Mouse (Mus musculus): ENCODE data around the gene Carmil1. TPM values are rescaled to one million over a fixed set of nuclear protein-coding genes. Genes with fewer than 3 reads are reported as not detected.
A peak's percentile ranks its signal among the peaks of the same experiment; 100 is the strongest.

Carmil1 gene
- polyA plus RNA-seq, 1 experiment from 2014 or later = 43.5 TPM

- H3K9me3 ChIP-seq (ENCODE audit: control insufficient read depth, low read length) = no peaks in the 10 kb centered on the region
- H3K4me1 ChIP-seq (ENCODE audit: control insufficient read depth, insufficient read depth, low read depth, low read length) = no peaks in the 10 kb centered on the region
- H3K4me3 ChIP-seq (ENCODE audit: low read length) = no peak overlapping the region
- H3K4me2 ChIP-seq (ENCODE audit: low read length) = no peak overlapping the region
- no peak overlapping the region for H3K9ac ChIP-seq (ENCODE audit: low read depth, low read length)
- H3K36me3 ChIP-seq (ENCODE audit: control insufficient read depth, insufficient read depth, low read length) = no peaks in the 10 kb centered on the region
- no peak overlapping the region for H3K27ac ChIP-seq (ENCODE audit: low read depth, low read length)
- H3K27me3 ChIP-seq (replicated peaks; ENCODE audit: control insufficient read depth, insufficient read depth, low read length) = no peaks in the 10 kb centered on the region
- no peak for ATAC-seq
- 94% methylated on average over 5 of the region's 5 CpGs for WGBS
Measured at GRCm38 (mm10) chr13:24264760-24265159, 15.8 kb downstream of the Carmil1 start.

GRCm38 (mm10) chr13:24263560-24263959, 17.0 kb downstream of the Carmil1 start:
- no peaks in the 10 kb centered on the region for H3K9me3 ChIP-seq (ENCODE audit: control insufficient read depth, low read length)
- WGBS = 85% methylated on average over 4 of the region's 4 CpGs
- no peak overlapping the region for H3K4me3 ChIP-seq (ENCODE audit: low read length)
- no peaks in the 10 kb centered on the region for H3K4me1 ChIP-seq (ENCODE audit: control insufficient read depth, insufficient read depth, low read depth, low read length)
- no peak for ATAC-seq
- H3K27ac ChIP-seq (ENCODE audit: low read depth, low read length) = no peak overlapping the region
- H3K27me3 ChIP-seq (replicated peaks; ENCODE audit: control insufficient read depth, insufficient read depth, low read length) = no peaks in the 10 kb centered on the region
- H3K9ac ChIP-seq (ENCODE audit: low read depth, low read length) = no peak overlapping the region
- H3K36me3 ChIP-seq (ENCODE audit: control insufficient read depth, insufficient read depth, low read length) = no peaks in the 10 kb centered on the region
- H3K4me2 ChIP-seq (ENCODE audit: low read length) = no peak overlapping the region

DNA sequence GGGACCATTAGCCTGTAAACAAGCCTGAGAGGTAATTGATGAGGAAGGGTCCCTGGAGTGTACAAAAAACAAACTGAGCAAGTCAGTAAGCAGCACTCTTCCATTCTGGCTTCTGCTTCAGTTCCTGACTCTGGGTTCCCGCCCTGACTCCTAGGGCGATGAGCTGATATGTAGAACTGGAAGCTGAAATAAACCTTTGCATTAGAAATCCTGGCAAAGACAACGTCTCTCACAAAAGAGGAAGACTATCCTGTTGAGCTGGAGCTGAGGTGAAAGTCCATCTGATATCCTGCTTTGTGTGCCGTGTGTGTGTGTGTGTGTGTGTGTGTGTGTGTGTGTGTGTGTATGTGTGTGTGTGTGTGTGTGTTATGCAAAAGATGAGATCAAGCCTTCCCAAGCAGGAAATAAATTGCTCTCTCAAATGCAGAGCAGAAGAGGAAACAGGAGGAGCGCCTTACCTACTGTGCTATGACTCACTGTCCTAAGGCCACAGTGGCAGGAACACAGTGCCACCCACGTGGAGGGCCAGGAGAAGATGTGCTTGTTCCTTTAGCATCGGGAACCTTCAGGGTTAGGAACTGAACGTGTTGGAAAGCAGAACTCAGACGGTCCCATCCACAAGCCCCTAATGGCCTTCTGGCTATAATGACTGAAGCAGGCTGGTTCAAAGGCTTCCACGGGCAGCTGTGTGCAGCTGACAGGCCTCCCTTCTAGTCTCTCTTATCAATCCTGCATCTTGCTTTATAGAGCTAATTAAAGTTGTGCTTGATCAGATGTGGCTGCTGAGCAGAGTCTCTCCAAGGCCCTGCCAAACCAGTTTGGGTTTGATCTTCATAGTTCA, 19.6 kb downstream of the Carmil1 start:
- H3K36me3 ChIP-seq (ENCODE audit: control insufficient read depth, insufficient read depth, low read length) = no peaks in the 10 kb centered on the region
- H3K4me2 ChIP-seq (ENCODE audit: low read length) = no peak overlapping the region
- H3K9me3 ChIP-seq (ENCODE audit: control insufficient read depth, low read length) = no peaks in the 10 kb centered on the region
- no peak overlapping the region for H3K4me3 ChIP-seq (ENCODE audit: low read length)
- no peaks in the 10 kb centered on the region for H3K27me3 ChIP-seq (replicated peaks; ENCODE audit: control insufficient read depth, insufficient read depth, low read length)
- H3K9ac ChIP-seq (ENCODE audit: low read depth, low read length) = no peak overlapping the region
- 83% methylated on average over 10 of the region's 10 CpGs for WGBS
- no peak for ATAC-seq
- H3K4me1 ChIP-seq (ENCODE audit: control insufficient read depth, insufficient read depth, low read depth, low read length) = no peaks in the 10 kb centered on the region
- H3K27ac ChIP-seq (ENCODE audit: low read depth, low read length) = no peak overlapping the region

- H3K4me2 ChIP-seq (ENCODE audit: low read length) = no peak overlapping the region
- WGBS = 81% methylated on average over 6 of the region's 6 CpGs
Measured at GRCm38 (mm10) chr13:24257809-24258208, 22.8 kb downstream of the Carmil1 start.

DNA sequence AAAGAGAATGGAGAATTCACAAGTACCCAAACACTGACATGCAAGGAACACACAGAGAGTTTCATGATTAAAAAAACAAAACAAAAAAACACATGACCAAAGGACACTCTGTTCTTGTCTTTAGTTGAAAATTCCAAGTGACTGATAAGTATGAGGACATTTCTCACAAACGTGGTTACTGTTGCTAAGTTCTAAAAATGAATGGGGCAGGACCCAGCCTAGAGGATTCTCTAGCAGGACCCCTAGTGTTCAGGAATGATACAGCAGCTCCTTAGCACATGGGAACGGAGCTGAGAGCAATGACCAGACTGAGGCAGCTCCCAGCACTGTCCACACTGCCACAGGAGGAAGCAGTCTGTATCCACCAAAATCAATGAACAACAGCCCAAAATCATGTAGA, 26.6 kb downstream of the Carmil1 start:
- no peaks in the 10 kb centered on the region for H3K27me3 ChIP-seq (replicated peaks; ENCODE audit: control insufficient read depth, insufficient read depth, low read length)
- no peak overlapping the region for H3K4me2 ChIP-seq (ENCODE audit: low read length)
- WGBS = 18% methylated on average over 2 of the region's 2 CpGs
- no peaks in the 10 kb centered on the region for H3K9me3 ChIP-seq (ENCODE audit: control insufficient read depth, low read length)
- no peak overlapping the region for H3K27ac ChIP-seq (ENCODE audit: low read depth, low read length)
- ATAC-seq = 0 out of 2 replicates have a peak, but pooled peaks have one; percentile 59
- H3K4me1 ChIP-seq (ENCODE audit: control insufficient read depth, insufficient read depth, low read depth, low read length) = no peaks in the 10 kb centered on the region; the same call in 1 of the 2 replicates
- no peaks in the 10 kb centered on the region for H3K36me3 ChIP-seq (ENCODE audit: control insufficient read depth, insufficient read depth, low read length)
- no peak overlapping the region for H3K4me3 ChIP-seq (ENCODE audit: low read length)
- no peak overlapping the region for H3K9ac ChIP-seq (ENCODE audit: low read depth, low read length)

More at GRCm38 (mm10) chr13:24257809-24258208, 22.8 kb downstream of the Carmil1 start:
- H3K9ac ChIP-seq (ENCODE audit: low read depth, low read length) = no peak overlapping the region
- no peak overlapping the region for H3K27ac ChIP-seq (ENCODE audit: low read depth, low read length)
- no peak for ATAC-seq
- no peaks in the 10 kb centered on the region for H3K4me1 ChIP-seq (ENCODE audit: control insufficient read depth, insufficient read depth, low read depth, low read length)
- H3K27me3 ChIP-seq (replicated peaks; ENCODE audit: control insufficient read depth, insufficient read depth, low read length) = no peaks in the 10 kb centered on the region
- H3K4me3 ChIP-seq (ENCODE audit: low read length) = no peak overlapping the region
- no peaks in the 10 kb centered on the region for H3K36me3 ChIP-seq (ENCODE audit: control insufficient read depth, insufficient read depth, low read length)
- H3K9me3 ChIP-seq (ENCODE audit: control insufficient read depth, low read length) = no peaks in the 10 kb centered on the region

- Histone ChIP-seq H3K9me3 (ENCODE audit: control insufficient read depth, low read length) (no peaks in the 10 kb centered on the region), H3K27ac (ENCODE audit: low read depth, low read length) (no peak overlapping the region), H3K4me2 (ENCODE audit: low read length) (no peak overlapping the region), H3K36me3 (ENCODE audit: control insufficient read depth, insufficient read depth, low read length) (no peaks in the 10 kb centered on the region), H3K4me3 (ENCODE audit: low read length) (no peak overlapping the region), H3K27me3 (replicated peaks; ENCODE audit: control insufficient read depth, insufficient read depth, low read length) (no peaks in the 10 kb centered on the region), H3K9ac (ENCODE audit: low read depth, low read length) (no peak overlapping the region), H3K4me1 (ENCODE audit: control insufficient read depth, insufficient read depth, low read depth, low read length) (no peaks in the 10 kb centered on the region; the same call in 1 of the 2 replicates)
- WGBS = 86% methylated on average over 3 of the region's 3 CpGs
- no peak for ATAC-seq
Measured at GRCm38 (mm10) chr13:24253551-24253950, 27.0 kb downstream of the Carmil1 start.

GRCm38 (mm10) chr13:24251236-24251635, 29.4 kb downstream of the Carmil1 start:
- Histone ChIP-seq H3K27me3 (replicated peaks; ENCODE audit: control insufficient read depth, insufficient read depth, low read length) (no peaks in the 10 kb centered on the region), H3K4me1 (ENCODE audit: control insufficient read depth, insufficient read depth, low read depth, low read length) (no peaks in the 10 kb centered on the region; the same call in 1 of the 2 replicates), H3K4me2 (ENCODE audit: low read length) (no peak overlapping the region), H3K4me3 (ENCODE audit: low read length) (no peak overlapping the region), H3K36me3 (ENCODE audit: control insufficient read depth, insufficient read depth, low read length) (no peaks in the 10 kb centered on the region), H3K9ac (ENCODE audit: low read depth, low read length) (no peak overlapping the region), H3K9me3 (ENCODE audit: control insufficient read depth, low read length) (no peaks in the 10 kb centered on the region), H3K27ac (ENCODE audit: low read depth, low read length) (no peak overlapping the region)
- WGBS = 94% methylated on average over 7 of the region's 7 CpGs
- no peak for ATAC-seq

GRCm38 (mm10) chr13:24247928-24248327, 32.7 kb downstream of the Carmil1 start:
- Histone ChIP-seq H3K4me1 (ENCODE audit: control insufficient read depth, insufficient read depth, low read depth, low read length) (no peaks in the 10 kb centered on the region; the same call in 1 of the 2 replicates), H3K27me3 (replicated peaks; ENCODE audit: control insufficient read depth, insufficient read depth, low read length) (no peaks in the 10 kb centered on the region), H3K27ac (ENCODE audit: low read depth, low read length) (no peak overlapping the region)

DNA sequence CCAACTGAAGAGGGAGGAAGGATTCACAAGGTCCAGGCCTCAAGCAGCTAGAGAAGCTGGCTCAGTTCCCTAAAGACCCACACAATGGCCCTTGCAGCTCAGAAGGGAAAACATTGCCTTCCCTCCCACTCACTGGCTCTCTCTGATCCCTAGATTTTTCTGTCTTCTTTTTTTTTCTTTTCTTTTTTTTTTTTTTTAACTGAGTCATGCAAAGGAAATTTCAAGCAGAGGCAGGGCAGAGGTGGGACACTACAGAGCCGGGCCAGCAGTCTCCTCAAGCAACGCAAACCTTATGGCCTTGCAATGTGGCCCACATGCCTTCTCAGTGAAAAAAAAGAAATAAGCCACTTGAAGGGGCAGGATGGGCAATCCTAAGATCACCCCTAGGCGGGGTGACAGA, 33.2 kb downstream of the Carmil1 start:
- H3K4me2 ChIP-seq (ENCODE audit: low read length) = no peak overlapping the region
- H3K9ac ChIP-seq (ENCODE audit: low read depth, low read length) = no peak overlapping the region
- ATAC-seq = no peak
- no peaks in the 10 kb centered on the region; the same call in none of the 2 replicates for H3K4me1 ChIP-seq (ENCODE audit: control insufficient read depth, insufficient read depth, low read depth, low read length)
- H3K27me3 ChIP-seq (replicated peaks; ENCODE audit: control insufficient read depth, insufficient read depth, low read length) = no peaks in the 10 kb centered on the region
- H3K4me3 ChIP-seq (ENCODE audit: low read length) = no peak overlapping the region
- H3K27ac ChIP-seq (ENCODE audit: low read depth, low read length) = no peak overlapping the region
- no peaks in the 10 kb centered on the region for H3K36me3 ChIP-seq (ENCODE audit: control insufficient read depth, insufficient read depth, low read length)
- no peaks in the 10 kb centered on the region for H3K9me3 ChIP-seq (ENCODE audit: control insufficient read depth, low read length)
- WGBS = 86% methylated on average over 3 of the region's 3 CpGs

More at GRCm38 (mm10) chr13:24247928-24248327, 32.7 kb downstream of the Carmil1 start:
- WGBS = 82% methylated on average over 5 of the region's 5 CpGs
- H3K9me3 ChIP-seq (ENCODE audit: control insufficient read depth, low read length) = no peaks in the 10 kb centered on the region
- H3K36me3 ChIP-seq (ENCODE audit: control insufficient read depth, insufficient read depth, low read length) = no peaks in the 10 kb centered on the region
- no peak overlapping the region for H3K4me2 ChIP-seq (ENCODE audit: low read length)
- ATAC-seq = no peak
- H3K4me3 ChIP-seq (ENCODE audit: low read length) = no peak overlapping the region
- no peak overlapping the region for H3K9ac ChIP-seq (ENCODE audit: low read depth, low read length)

Measured in hindbrain, embryonic 16.5 days (tissue).